Mouse (Mus musculus) testis, adult 2 months (tissue): ENCODE measurements at regions not wholly inside any gene's neighbourhood (a gene's known extent, or its start where the extent isn't known, plus 50 kb on each side); places are given as distances from the start of the nearest gene placed in this dataset.

ENCODE experiments used
- H3K27ac ChIP-seq: fragments of 200-500 bp; 2 replicates; pipeline ENCODE4 v1.5.1; 2012; ENCODE audit warnings: low read depth, low read length; ENCODE audit not compliant: control insufficient read depth, insufficient read depth
- H3K27me3 ChIP-seq: fragments of 200-500 bp; 2 replicates; pipeline ENCODE4 v1.6.1; 2012; ENCODE audit warnings: mild to moderate bottlenecking, low read length, moderate library complexity; ENCODE audit not compliant: control insufficient read depth, insufficient read depth
- H3K36me3 ChIP-seq: fragments of 200-500 bp; 2 replicates; pipeline ENCODE4 v1.6.1; 2012; ENCODE audit warnings: mild to moderate bottlenecking, low read length; ENCODE audit not compliant: control insufficient read depth, insufficient read depth
- H3K4me1 ChIP-seq: fragments of 200-500 bp; 2 replicates; pipeline ENCODE4 v1.6.1; 2012; ENCODE audit warnings: low read length; ENCODE audit not compliant: control insufficient read depth, insufficient read depth
- H3K4me3 ChIP-seq: fragments of 200-500 bp; 2 replicates; pipeline ENCODE4 v1.5.1; 2012; ENCODE audit warnings: low read depth, mild to moderate bottlenecking, low read length, moderate library complexity, mixed read lengths; ENCODE audit not compliant: control insufficient read depth
- CTCF ChIP-seq: fragments of 200-500 bp; IDR thresholded peaks from 2 replicates; pipeline ENCODE4 v1.5.1; 2012; ENCODE audit warnings: low read depth, mild to moderate bottlenecking, inconsistent platforms, low read length, moderate library complexity; ENCODE audit not compliant: control insufficient read depth, insufficient read depth, insufficient replicate concordance
- POLR2A ChIP-seq: fragments of 200-500 bp; IDR thresholded peaks from 2 replicates; pipeline ENCODE4 v1.6.1; 2012; ENCODE audit warnings: low read depth, mild to moderate bottlenecking, inconsistent platforms, low read length, moderate library complexity; ENCODE audit not compliant: control insufficient read depth

DNA sequence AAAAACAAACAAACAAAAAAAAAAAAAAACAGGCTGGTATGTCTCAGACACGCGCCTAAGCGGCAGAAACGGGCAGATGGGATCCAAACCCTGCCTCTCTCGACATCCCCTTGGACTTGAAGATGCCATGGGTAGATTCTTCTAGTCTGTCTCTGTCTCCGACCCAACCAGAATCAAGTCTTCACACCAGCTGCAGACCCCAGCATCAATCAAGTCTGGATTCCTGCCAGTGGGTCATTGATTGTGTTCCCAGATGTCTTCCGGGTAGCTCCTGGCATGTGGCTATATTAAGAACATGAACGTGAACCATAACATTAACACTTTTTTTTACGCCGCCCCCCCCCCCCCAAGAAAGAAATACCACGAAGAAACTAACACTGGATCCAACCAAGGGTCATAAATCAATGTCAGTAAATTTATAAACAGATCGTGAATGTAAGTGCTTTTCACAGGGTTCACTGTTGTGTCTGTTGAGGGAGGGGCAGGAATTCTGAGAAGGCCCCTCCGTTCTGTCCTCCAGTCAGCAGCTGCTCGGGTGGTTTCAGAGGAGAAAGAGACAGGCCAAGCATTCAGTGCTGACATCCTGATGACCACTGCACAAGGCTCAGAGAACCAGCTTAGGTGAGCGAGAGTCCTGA lies 180.8 kb downstream of the Cdc5l start:
- TF ChIP-seq CTCF (no peak), POLR2A (no peak)
- H3K4me3 ChIP-seq, result no peak overlapping the region
- H3K4me1 ChIP-seq, result peaks cover 5% of the 10 kb centered on the region
- H3K27me3 ChIP-seq, result no peaks in the 10 kb centered on the region
- no peak overlapping the region for H3K27ac ChIP-seq
- no peaks in the 10 kb centered on the region for H3K36me3 ChIP-seq

- no peak overlapping the region for H3K27ac ChIP-seq
- H3K36me3 ChIP-seq, result no peaks in the 10 kb centered on the region
- H3K4me3 ChIP-seq, result peak overlapping the region; percentile 68
- H3K27me3 ChIP-seq, result no peaks in the 10 kb centered on the region
- no peak for TF ChIP-seq POLR2A
- peak; percentile 71; the same call in 1 of the 2 replicates for TF ChIP-seq CTCF
- peaks cover 5% of the 10 kb centered on the region for H3K4me1 ChIP-seq
These were observed 182.4 kb downstream of the Cdc5l start for GRCm38 (mm10) chr17:45251034-45251730.

- Histone ChIP-seq H3K27me3 (no peaks in the 10 kb centered on the region), H3K27ac (no peak overlapping the region), H3K4me3 (no peak overlapping the region), H3K36me3 (no peaks in the 10 kb centered on the region), H3K4me1 (peaks cover 5% of the 10 kb centered on the region)
- TF ChIP-seq POLR2A (no peak), CTCF (no peak)
These were observed 183.1 kb downstream of the Cdc5l start for GRCm38 (mm10) chr17:45250450-45250849.

DNA sequence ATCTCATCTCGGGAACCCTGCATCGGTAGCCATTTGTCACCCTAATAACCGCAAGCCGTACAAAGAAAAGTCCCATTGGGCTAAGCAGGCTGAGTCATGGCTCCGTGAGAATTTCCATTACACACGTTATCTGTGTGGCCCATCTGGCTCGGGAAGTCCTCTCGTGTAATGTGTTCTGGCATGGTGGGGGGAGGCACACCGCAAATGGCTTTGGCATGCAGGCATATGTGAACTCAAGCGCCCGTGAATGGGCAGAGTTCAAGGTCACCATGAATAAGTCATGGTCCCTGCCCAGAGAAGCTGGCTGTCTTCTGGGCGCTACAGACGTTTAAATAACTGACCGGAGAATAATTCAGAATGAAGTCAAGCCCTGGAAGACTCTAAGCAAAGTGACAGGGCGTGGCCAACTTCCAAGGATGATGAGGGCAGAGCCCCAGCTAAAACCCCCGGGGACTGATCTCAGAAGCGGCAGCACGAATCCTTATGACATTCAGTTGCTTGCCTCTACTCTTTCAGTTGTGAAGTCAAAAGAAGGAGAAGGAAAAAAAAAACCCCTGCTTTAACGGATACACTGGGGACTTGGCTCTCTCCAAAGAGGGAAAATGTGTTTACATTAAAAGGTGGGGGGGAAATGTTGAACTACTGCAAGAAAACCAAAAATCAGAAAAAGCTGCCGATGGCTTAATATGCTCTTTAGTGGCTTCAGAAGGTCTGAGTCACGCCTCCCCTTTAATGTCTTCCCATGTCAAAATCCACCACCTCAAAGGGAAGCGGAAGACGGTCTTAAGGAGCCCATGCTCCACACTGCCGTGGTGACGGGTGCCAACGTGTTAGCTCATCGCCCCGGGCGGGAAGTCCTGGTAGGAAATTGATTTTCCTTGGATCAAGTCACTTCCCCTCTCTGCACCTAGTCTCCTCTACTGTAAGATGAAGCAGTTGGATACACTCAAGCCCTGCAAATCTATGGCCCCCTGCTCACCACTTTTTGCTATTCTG lies 186.1 kb downstream of the Cdc5l start:
- Histone ChIP-seq H3K36me3 (no peaks in the 10 kb centered on the region), H3K27ac (no peak overlapping the region), H3K4me1 (peaks cover 5% of the 10 kb centered on the region), H3K4me3 (no peak overlapping the region), H3K27me3 (no peaks in the 10 kb centered on the region)
- TF ChIP-seq CTCF, result no peak

GRCm38 (mm10) chr17:45244870-45245269 lies 188.7 kb downstream of the Cdc5l start:
- Histone ChIP-seq H3K4me1 (no peaks in the 10 kb centered on the region), H3K27ac (no peak overlapping the region), H3K4me3 (no peak overlapping the region), H3K36me3 (no peaks in the 10 kb centered on the region), H3K27me3 (no peaks in the 10 kb centered on the region)
- no peak for TF ChIP-seq CTCF
- TF ChIP-seq POLR2A, result no peak

DNA sequence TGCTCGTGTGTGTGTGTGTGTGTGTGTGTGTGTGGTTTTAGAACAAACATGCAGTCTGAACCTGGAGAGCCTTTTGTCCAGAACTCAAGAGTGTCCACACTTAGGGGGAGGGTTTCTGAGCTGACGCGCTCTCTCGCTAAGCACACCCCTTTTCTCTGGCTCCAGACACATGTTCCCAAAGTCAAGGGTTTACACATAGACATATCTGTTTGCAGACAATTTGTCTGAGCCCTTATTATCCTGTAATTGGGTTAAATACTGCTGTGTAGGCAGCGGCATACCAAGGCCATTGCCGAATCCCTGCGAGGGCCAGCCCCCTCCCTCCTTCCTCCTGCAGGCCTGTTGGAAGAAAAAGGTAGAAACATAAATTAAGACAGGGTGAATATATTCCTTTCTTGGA lies 190.4 kb downstream of the Cdc5l start:
- Histone ChIP-seq H3K27ac (no peak overlapping the region), H3K36me3 (no peaks in the 10 kb centered on the region), H3K27me3 (no peaks in the 10 kb centered on the region), H3K4me1 (no peaks in the 10 kb centered on the region), H3K4me3 (no peak overlapping the region)
- no peak for TF ChIP-seq POLR2A
- no peak for TF ChIP-seq CTCF

GRCm38 (mm10) chr17:45242076-45242475 lies 191.5 kb downstream of the Cdc5l start:
- Histone ChIP-seq H3K27me3 (no peaks in the 10 kb centered on the region), H3K36me3 (no peaks in the 10 kb centered on the region), H3K27ac (no peak overlapping the region), H3K4me1 (no peaks in the 10 kb centered on the region), H3K4me3 (no peak overlapping the region)
- TF ChIP-seq POLR2A (no peak), CTCF (no peak)
